Mouse (Mus musculus): Measurements from ENCODE around the gene Vamp1.

Gene Vamp1

DNA sequence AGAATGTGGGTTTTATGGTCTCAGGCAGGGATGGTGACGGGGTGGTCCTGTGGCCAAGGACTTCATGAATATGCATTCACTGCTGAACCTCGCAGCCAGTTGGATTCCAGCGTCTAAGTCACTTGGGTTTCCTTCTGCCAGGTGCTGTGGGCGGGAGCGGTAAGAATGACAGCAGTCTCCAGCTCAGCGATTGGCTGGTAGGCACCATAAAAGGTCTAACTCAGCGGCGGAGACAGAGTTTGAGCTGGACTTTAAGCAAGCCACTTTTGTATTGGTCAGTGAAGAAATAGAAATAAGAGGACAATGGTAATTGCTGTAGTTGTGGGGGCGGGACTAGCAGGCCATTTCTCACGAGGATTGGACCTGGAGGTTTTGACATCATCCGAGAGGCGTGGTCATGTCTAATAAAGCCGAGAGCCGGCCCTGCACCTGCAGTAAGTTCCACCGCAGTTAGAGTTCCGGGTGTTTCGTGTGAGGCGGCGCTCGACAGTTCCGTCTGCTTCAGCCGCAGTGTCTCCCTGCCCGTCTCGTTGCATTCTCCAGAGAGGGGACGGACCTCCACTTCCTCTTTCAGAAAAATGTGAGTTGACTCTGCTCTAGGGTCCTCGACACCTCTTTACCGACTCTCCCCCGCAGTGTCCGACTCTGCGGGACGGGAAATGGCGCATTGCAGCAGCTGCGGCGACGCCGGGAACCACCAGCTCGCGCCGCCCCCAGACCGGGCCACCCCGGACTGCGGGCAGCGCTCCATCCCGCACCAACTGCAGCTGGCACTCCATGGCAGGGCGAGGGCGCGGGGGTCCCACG, at the start of gene Vamp1:
Gene Vamp1 (plus strand): TSS at position 404 of the 807 bp plus-strand sequence.
- peak; percentile 98 for DNase-seq (ENCODE audit: low read depth, low spot score)

DNA sequence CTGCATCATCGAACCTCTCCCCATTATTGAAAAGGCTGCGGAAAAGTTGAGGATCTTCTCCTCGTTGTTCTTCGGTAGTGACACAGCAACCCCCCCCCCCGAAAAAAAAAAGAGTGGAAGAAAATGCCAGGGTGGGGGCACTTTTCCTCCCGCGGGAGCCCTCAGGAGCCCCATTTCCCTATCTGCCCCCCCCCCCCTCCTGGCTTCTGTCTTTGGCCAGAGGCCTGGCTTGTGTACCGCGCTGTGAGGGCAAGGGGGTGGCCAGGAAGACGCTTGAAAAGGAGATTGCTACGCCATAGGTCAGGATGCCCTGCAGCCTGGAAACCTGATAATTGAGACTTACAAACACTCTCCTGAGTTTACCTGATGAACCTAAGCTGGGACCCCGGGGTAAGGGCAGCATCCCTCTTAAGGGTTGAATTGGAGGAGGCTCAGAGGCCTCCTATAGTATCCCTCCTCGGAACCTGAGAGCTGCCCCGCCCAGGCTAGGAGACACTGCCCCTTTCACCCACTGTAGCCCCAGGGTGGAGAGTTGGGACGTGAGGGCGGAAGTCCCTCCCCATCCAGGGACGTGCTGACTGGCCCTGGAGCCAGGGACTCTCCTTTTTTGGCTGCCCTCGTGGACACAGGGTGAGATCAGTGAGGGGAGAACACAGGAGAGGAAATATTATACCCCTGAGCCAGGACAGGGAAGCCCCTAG, 49.1 kb upstream of the Vamp1 start, which contains the start of gene Gapdh:
Gene Gapdh (minus strand): TSS at position 417 of the 701 bp plus-strand sequence.
- DNase-seq (ENCODE audit: low read depth, low spot score): no peak

DNA sequence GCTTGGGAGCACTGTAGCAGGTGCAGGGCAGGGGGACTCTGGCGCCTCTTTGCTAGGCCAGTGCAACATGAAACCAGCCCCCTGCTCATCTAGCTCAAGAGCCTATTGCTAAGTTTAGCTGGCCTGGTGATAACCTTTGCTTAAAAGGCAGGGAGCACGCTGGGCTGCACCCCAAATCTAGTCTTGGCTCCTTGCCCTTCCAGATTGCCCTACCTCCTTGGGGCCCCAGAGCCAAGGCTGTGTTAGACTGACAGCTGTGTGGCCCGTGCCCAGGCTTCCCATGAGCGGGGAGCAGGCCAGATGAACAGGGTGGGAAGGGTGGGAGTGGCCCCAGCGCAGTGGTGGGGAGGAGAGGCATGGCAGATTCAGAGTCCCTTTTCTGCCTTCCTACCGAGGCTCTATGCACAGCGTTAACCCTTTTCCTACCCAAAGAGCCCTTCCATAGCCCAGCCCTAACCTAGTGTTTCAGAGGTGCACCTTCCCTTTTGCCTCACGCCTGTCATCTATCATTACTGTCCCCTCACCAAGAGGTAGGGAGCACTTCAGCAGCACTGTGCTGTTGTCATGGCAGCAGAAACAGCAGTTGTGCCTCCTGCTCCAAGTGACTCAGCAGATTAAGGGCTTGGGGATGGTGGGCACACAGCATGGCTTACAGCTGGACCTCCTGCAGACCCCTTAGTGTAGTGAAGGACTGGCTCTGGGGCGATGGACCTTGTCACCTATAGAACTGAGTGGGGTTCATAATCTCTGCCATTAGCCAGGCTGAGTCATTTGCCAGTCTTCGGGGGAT, 48.3 kb upstream of the Vamp1 start:
- DNase-seq (ENCODE audit: low read depth, low spot score): no peak

DNA sequence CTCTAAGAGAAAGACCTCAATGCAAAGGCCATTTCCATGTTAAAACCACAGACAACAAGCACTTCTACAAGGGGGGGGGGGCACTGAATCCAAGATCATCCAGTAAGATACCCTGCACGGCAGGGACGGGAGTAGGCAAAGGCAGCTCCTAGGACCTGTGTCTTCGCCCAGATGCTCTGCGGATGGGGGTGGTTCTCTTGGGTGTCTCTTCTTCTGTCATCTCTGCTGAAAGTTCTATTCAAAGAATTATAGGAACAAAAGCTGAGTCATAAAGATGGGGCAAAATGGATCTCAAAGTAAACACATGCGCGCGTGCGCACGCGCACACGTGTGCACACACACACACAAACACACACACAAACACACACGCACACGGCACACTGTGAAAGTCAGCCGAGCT, 47.3 kb upstream of the Vamp1 start:
- DNase-seq (ENCODE audit: low read depth, low spot score): no peak

DNA sequence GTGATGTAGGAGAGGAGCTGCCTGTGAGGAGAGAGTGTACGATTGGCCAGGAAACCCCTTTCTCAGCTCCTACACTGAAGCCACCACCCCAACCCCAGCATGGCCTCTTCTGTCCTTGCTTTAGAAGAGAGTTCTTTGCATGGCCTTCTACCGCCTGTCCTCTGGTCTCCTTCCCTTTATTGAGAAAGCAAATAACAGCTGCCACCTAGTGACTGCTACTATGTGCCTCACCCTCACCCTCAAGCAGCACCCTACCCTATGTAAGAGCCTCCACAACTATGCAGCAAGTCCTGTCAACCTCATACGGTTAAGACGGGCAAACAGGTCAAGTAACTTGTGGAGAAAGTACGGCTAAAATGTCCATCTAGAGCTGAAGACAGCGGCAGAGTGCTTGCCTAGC, 45.2 kb upstream of the Vamp1 start:
- DNase-seq (ENCODE audit: low read depth, low spot score): no peak

DNA sequence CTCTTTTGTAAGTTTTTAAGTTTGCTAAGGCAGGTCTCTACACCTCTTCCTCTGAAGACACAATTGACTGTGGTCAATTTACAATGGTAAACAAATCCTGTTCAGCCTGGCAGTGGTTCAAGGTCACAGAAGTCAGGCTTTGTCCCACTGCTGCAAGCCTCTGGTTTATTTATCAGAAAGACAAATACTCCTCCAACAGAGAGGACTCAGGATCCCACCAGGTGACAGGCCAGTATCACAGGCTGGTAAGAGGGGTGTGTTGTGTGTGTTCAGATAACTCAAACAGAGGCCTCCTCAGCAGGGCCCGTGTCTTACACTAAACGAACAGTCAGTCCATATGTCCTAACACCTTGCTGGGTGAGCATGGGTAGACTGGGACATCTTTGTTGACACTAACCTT, 42.9 kb upstream of the Vamp1 start:
- DNase-seq (ENCODE audit: low read depth, low spot score): no peak

DNA sequence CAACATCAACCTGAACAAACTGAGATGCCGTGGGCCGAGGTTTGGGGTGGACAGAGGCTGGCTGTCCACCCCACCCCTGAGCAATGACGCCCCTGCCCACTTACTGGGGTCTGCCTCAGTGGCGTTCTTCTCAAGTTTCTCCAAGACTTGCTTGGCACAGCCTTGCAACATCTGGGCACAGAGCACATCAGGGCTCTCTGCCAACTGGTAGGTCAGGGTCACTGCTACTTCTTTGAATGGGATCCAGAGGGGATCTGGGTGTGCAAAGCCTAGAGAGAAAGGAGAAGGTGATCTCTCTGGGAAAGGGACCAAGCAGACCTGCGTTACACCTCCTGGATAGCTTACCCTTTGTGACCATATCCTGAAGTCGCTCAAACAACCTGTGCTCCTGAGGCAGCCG, 42.1 kb upstream of the Vamp1 start:
- no peak for DNase-seq (ENCODE audit: low read depth, low spot score)

DNA sequence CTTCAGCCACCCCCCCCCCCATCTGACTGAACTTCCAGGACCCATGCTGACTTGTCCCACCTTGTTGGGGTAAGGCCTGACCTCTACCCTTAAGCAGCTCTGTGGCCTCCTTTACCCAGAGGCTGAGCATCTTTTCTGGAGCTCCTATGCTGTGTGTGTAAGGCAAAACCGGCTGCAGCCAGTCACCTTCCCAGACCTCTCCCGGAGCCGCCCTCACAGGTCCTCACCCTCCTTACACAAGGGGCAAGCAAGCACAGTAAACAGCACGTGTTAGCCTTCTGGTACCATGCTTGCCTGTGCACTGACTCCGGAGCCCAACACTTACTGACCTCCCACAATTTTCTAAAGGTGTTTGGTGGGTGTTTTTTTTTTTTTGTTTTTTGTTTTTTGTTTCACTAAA, 39.9 kb upstream of the Vamp1 start:
- DNase-seq (ENCODE audit: low read depth, low spot score): no peak

DNA sequence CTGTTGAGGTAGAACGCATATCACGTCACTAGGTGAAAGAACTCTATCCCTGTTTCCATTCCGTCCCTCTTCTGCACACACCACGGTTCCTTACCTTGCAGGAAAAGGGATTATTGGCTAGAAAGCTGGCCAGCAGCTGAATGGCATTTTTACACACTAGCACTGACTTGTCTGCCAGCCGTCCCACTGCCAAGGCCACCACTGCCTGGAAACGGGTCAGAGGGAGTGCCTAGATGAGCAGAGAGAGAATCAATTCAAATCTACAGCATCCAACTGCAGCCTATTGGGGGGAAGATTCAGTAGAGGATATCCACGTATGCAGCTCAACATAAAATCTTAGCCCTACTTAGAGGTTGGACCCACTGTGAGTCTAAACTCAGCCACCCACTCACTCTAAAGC, 35.8 kb upstream of the Vamp1 start:
- no peak for DNase-seq (ENCODE audit: low read depth, low spot score)

DNA sequence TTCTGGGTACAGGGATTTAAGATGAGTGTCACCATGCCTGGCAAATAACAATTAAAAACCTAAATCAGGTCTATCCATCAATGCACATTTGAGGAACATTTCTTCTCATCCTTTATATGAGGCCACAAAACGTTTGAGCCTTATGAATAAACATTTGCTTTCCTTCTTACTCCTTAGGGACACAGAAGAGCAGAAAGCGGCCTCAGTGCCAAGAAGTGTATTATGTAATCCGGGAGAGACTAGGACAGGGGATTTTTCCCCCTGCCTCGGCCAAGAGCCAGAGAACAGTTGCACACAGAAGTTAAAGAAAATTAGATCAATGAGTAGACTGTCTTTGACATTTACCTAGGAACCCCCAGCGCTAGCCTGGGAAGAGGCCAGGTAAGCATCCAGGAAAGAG, 33.2 kb upstream of the Vamp1 start:
- DNase-seq (ENCODE audit: low read depth, low spot score): no peak

DNA sequence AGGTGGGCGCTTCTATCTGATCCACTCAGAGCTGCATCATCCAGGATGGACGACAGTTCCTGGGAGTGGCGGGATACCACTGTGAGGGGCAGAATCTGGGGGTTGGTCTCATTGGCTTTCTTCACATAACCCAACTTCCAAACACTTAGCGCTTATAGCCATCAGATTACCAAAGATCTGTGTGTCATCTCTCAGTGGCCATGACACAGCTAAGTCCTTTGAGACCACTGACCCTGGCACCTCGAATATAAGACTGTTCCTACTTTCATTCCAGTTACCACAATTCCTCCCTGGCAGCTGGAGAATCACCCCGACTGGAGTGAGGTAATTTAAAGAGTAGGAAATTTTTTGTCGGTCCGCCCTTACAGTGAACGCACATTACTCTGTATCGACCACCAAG, 29.1 kb upstream of the Vamp1 start:
- no peak for DNase-seq (ENCODE audit: low read depth, low spot score)

DNA sequence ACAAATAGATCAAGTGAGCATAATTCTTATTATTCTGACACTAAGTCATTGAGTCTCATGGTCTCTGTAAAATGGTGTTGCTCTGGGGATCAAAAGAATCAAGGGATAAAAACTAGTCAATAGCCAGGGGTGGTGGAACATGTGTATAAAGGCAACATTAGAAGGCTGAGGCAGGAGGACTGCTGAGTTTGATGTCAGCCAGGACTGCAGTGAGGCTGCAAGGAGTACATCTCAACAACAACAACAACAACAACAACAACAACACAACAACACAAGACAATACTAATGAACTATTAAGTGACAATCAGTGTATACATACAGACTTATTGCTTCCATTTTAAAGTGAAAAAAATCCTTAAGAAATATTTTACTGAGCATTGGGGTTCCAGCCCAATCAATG, 24.5 kb upstream of the Vamp1 start:
- no peak for DNase-seq (ENCODE audit: low read depth, low spot score)

DNA sequence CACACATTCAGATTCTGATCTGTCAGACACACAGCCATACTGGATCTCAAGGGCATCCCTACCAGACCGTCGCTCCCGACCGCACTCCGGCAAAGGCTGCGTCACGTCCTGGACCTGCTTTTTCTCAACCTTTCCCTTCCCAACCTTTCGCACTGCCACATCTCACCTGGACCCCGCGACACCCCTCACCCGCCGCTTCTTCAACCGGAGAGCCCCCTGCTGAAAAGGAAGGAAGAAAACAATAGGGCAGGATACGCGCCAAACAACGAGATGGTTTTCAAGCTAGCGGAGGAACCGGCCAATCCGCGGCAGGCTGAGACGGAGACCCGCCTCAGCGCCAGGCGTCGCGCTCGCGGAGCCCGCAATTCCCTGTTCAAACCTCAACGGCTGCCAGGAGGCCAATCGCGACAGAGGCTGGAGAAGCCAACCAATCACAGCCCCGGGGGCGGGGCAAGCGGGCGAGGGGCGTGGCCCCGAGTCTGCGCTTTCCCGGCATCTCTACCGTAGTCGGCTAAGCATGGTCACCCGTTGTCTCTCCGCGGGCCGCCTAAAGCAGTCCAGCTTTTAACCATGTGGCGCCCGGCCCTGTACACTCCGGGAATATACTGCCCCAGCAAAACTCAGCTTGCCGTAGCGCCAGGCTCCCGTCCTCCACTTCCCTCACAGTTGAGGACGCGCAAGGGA, 23.9 kb upstream of the Vamp1 start, which contains the start of the genes Ncapd2 and Mrpl51:
Gene Ncapd2 (minus strand): TSS at position 370 of the 684 bp plus-strand sequence.
Gene Mrpl51 (plus strand): TSS at position 470 of the 684 bp plus-strand sequence.
- DNase-seq (ENCODE audit: low read depth, low spot score): peak; percentile 99

DNA sequence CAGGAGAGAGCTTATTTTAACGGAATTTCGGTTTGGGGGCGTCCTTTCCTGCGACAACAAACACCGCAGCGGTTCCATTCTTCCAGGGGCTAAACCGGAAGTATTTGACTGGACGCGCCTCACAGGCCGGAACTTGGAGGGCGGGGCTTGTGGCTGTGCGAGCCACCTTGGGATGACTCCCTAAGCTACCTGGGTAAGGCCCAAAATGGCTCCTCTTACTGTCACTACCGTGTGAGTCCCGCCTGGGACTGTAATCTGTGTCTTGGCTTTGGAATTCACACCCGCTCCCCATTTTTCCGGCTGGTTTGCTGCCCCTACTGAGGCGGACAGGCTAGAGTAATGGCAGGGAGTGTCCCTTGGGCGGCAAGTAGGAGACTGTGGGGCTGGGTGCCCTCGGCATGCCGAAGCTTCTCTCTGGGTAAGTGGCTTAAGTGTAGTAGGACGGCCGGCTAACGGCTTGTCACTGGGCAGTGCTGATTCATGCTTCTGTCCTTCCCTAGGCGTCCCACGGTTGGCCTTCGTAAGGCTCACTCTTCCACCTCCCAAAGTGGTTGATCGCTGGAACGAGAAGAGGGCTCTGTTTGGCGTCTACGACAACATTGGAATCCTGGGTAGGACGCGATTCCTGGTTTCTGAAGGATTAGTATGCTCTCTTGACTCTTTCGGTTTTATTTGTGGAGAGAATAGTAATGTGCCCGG, 23.2 kb upstream of the Vamp1 start:
- DNase-seq (ENCODE audit: low read depth, low spot score): peak; percentile 93

DNA sequence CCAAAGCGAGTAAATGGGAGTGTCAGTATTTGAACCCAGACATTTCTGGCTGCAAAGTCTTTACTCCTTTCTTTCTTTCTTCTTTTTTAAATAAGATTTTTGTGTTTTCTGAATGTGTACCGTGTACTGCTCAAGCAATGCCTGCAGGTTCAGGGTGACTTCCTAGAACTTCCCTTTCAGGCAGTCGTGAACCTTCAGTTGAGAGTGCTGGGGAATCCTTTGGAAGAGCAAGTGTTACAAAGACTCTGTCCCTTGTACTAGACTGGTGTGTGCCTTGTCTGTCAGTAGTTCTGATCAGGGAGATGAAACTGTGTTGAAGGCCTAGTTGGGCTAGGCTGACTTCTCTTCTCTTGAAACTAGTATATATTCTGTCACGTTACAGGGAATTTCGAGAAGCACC, 22.5 kb upstream of the Vamp1 start:
- DNase-seq (ENCODE audit: low read depth, low spot score): no peak

DNA sequence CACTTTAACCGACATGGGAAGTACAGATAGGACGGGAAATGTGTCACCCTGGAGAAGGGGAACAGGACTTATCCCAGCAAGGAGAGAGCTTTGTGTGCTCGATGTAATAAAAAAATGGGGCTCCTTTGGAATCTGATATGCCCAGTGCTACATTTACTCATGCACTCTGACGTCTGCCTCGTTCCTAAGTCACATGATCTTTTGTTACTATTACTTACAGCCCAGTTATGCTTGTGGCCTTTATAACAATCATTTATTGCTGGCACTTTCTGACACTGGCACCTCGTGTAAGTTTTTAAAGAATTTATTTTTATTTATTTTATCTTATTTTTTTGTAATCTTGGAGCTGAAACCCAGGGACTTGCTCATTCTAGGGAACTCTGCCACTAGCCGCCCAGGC, 22.0 kb upstream of the Vamp1 start:
- DNase-seq (ENCODE audit: low read depth, low spot score): no peak

DNA sequence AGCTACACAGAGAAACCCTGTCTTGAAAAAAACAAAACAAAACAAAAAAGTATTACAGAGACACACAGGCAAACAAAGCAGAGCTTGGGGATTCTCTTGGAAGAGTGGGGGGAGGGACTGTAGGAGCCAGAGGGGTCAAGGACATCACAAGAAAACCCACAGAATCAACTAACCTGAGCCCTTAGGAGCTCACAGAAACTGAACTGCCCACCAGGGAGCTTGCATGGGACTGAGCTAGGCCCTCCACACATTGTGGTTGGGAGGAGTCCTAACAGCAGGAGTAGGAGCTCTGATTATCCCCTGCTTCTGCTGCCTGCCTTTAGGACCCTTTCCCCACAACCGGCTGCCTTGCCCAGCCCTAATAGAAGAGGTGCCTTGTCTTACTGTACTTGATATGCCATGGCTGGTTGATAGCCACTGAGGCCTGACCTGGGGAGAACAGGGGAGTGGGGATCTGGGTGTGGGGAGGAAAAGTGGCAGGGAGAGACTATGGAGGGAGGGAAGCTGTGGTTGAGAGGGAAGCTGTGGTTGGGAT, 19.7 kb upstream of the Vamp1 start:
- DNase-seq (ENCODE audit: low read depth, low spot score): no peak

DNA sequence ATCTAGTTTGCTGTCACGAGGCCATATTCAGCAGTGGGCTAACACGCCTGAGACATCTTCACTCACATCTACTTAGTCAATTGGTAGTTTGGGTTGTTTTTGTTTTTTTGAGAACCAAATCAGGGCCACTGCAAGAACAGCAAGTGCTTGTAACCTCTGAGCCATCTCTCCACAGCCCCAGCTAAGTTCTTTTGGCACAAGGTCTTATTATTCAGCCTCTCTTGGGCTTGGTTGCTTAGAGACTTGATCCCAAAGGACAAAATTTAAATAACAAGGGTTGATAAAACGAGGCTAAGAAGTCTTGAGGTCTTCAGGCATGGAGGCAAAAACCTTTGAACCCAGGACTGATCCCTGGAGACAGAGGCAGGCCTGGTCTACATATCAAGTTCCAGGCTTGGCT, 19.1 kb upstream of the Vamp1 start:
- peak; percentile 24 for DNase-seq (ENCODE audit: low read depth, low spot score)

DNA sequence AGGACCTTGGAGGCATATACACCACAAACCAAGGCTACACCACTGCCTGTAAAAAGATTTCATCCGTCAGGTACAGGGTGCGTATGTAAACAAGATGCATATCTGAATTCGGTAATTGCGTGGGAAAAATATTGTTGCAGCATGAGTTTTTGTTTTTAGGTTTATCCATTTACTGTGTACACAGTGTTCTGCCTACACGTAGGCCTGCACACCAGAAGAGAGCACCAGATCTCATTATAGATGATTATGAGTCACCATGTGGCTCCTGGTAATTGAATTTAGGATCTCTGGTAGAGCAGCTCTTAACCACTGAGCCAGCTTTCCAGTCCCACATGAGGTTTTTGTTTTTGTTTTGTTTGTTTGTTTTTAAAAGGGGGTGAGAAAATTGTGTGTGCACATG, 18.2 kb upstream of the Vamp1 start:
- DNase-seq (ENCODE audit: low read depth, low spot score): no peak

DNA sequence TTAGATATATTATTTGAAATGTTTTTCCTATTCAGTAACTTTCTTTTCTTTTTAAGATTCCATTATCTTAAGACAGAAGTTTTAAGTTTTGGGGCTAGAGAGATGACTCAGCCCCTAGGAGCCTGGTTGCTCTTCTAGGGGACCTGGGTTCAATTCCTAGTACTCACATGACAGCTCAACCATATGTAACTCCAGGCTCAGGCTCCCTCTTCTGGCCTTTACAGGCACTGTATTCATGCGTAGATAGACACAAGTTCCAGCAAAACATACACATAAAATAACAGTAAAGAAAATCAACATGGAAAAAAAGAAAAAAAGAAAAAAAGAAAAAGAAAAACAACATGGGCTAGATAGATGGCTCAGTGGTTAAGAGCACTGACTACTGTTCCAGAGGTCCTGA, 4.9 kb upstream of the Vamp1 start:
- DNase-seq (ENCODE audit: low read depth, low spot score): no peak

DNA sequence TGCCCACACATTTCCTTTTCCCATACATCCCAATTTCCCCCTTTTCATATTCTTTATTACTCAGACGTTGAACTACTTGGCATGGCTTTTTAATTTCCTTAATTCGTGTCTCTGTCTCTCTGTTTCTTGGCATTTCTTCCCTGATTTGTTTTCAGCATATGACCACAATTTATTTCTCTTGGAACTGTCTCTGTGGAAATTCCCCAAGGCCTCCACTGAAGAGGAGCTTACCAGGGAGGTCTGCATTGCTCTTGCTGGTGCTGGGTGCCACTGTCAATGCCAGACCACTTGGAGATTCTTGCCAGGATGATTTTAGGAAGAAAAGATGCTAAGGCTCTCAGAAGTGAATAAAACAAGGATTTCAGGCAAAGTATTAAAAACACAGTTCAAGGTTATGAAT, 2.7 kb upstream of the Vamp1 start:
- DNase-seq (ENCODE audit: low read depth, low spot score): no peak

Data from WW6 (cell line).